Mouse (Mus musculus): ENCODE data around the gene Dhx35. TPM values are rescaled to one million over a fixed set of nuclear protein-coding genes. Genes with fewer than 3 reads are reported as not detected.
A peak's percentile ranks its signal among the peaks of the same experiment; 100 is the strongest.

Gene Dhx35
- polyA plus RNA-seq, 1 experiment: not detected

DNA sequence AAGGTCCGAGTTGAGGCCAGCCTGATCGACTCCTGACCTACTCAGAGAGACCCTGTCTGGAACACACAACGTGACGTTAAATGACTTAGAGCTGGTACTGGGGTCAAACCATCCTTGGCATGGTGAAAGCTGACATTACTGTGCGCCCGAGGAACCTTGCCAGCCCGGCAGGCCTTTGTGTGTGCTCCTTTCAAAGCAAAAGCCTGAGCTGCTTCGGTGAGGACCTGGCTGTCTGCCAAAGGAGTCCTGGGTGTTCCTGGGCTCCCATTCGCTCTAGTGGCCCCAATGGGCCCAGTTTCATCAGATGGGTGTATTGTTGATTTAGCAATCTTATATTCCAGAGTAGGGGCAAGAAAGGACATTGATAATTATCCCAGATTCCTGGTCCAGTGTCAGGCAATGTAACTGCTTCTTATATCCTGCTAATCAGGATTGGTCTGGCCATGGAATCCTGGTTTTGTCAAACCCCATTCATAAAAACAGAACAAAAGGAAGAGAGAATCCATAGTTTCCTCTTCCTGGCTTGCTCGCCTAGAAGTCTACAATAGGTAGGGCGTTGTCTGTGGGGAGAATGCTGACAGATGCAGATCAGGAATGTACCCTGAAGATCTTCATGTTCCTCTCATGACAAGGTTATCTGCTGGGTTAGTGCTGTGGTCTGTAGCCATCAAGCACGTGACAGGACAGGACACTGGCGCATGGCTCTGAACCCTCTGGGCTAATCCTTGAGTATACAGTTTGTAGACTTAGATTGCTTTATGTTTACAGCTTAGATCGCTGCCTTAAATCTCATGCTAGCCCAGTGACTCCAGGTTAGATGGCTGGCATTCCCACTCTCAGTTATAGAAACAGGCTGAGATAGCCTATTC, 7.4 kb upstream of the Dhx35 start:
- Histone ChIP-seq H3K4me3 (ENCODE audit: insufficient read depth, low read depth, low read length) (no peak overlapping the region), H3K4me1 (ENCODE audit: control insufficient read depth, insufficient read depth, low read length) (no peaks in the 10 kb centered on the region; the same call in 1 of the 2 replicates), H3K27ac (ENCODE audit: insufficient read depth, low read depth, low read length) (no peak overlapping the region)
- 75% methylated on average over 14 of the region's 14 CpGs for WGBS
- TF ChIP-seq CTCF (IDR thresholded peaks at IDR 0.05; ENCODE audit: insufficient read depth, low read depth, low read length) (no peak), POLR2A (IDR thresholded peaks at IDR 0.05; ENCODE audit: insufficient read depth, low read depth, low read length) (no peak)

DNA sequence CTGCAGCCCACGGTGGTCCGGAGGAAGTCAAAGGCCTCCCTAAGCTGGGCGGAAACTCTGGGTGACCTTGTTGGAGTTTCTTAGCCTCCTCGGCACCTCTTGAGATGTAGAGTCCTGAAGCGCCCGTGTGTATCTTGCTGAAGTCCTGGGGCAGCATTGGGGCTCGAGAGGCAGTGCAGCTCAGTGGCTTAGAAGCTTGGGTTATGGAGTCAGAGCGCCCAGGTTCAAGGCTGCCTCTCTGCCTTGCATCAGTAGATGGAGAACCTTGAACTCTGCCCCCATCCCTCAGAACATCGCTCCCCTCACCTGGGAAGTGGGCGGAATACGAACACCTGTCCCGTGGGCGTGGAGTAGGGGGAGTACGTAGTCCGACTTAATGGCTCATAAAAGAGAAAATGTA, 436 bp downstream of the Dhx35 start:
- H3K4me1 ChIP-seq (ENCODE audit: control insufficient read depth, insufficient read depth, low read length): peaks cover 18% of the 10 kb centered on the region
- 7% methylated on average over 15 of the region's 15 CpGs for WGBS
- peak overlapping the region; percentile 35; the same call in 1 of the 2 replicates for H3K27ac ChIP-seq (ENCODE audit: insufficient read depth, low read depth, low read length)
- H3K4me3 ChIP-seq (ENCODE audit: insufficient read depth, low read depth, low read length): peak overlapping the region; percentile 71
- TF ChIP-seq POLR2A (IDR thresholded peaks at IDR 0.05; ENCODE audit: insufficient read depth, low read depth, low read length) (0 out of 2 replicates have a peak, but pooled peaks have one; percentile 28), CTCF (IDR thresholded peaks at IDR 0.05; ENCODE audit: insufficient read depth, low read depth, low read length) (no peak)

- WGBS: 87% methylated on average over 2 of the region's 2 CpGs
Measured at GRCm38 (mm10) chr2:158795875-158796274, 1.3 kb downstream of the Dhx35 start.

DNA sequence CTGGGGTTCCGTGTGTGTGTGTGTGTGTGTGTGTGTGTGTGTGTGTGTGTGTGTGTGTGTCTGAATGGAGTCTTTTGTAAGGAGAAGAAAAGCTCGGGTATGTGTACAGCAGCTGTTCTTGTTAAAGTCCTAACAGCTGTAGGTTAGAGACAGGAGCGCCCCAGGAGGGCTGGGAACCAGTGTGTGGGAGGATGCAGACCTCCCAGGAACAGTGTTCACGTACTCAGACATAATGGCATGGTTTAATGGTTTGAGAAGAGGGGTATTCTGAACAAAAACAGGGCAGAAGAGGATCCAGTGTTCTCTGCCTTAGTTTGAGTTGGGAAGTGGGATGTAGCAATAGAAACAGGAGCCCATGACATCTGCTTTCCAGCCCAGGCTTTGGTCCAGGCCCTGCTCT, 4.7 kb downstream of the Dhx35 start:
- peak overlapping the region; percentile 49; the same call in 1 of the 2 replicates for H3K27ac ChIP-seq (ENCODE audit: insufficient read depth, low read depth, low read length)
- 12% methylated on average over 4 of the region's 4 CpGs for WGBS
- TF ChIP-seq POLR2A (IDR thresholded peaks at IDR 0.05; ENCODE audit: insufficient read depth, low read depth, low read length): no peak
- no peak for TF ChIP-seq CTCF (IDR thresholded peaks at IDR 0.05; ENCODE audit: insufficient read depth, low read depth, low read length)
- H3K4me3 ChIP-seq (ENCODE audit: insufficient read depth, low read depth, low read length): no peak overlapping the region
- H3K4me1 ChIP-seq (ENCODE audit: control insufficient read depth, insufficient read depth, low read length): peaks cover 19% of the 10 kb centered on the region

More at GRCm38 (mm10) chr2:158795875-158796274, 1.3 kb downstream of the Dhx35 start:
- TF ChIP-seq POLR2A (IDR thresholded peaks at IDR 0.05; ENCODE audit: insufficient read depth, low read depth, low read length): no peak
- TF ChIP-seq CTCF (IDR thresholded peaks at IDR 0.05; ENCODE audit: insufficient read depth, low read depth, low read length): no peak
- peaks cover 22% of the 10 kb centered on the region for H3K4me1 ChIP-seq (ENCODE audit: control insufficient read depth, insufficient read depth, low read length)
- no peak overlapping the region for H3K4me3 ChIP-seq (ENCODE audit: insufficient read depth, low read depth, low read length)
- no peak overlapping the region for H3K27ac ChIP-seq (ENCODE audit: insufficient read depth, low read depth, low read length)

DNA sequence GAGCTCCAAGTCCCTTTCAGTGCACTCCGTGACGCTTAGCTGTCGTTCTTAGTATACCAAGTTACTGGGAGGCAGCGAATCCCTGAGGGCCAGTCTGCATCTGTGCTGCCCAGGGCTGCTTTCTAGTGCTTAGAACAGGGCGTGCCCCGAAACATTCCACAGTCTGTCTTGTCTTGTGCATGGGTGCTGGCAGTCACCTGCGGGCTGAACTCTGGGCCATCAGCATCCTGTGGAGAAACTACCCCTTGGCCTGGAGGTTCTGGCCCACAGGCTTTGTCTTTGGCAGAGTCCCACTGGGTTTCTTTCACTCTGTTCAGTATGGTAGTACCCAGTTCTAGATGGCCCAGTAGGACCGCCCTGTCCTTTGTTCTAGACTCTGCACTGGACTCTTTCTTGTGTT, 6.2 kb downstream of the Dhx35 start:
- Histone ChIP-seq H3K4me3 (ENCODE audit: insufficient read depth, low read depth, low read length) (no peak overlapping the region), H3K4me1 (ENCODE audit: control insufficient read depth, insufficient read depth, low read length) (peaks cover 14% of the 10 kb centered on the region), H3K27ac (ENCODE audit: insufficient read depth, low read depth, low read length) (no peak overlapping the region)
- WGBS: 94% methylated on average over 8 of the region's 8 CpGs
- no peak for TF ChIP-seq POLR2A (IDR thresholded peaks at IDR 0.05; ENCODE audit: insufficient read depth, low read depth, low read length)
- no peak for TF ChIP-seq CTCF (IDR thresholded peaks at IDR 0.05; ENCODE audit: insufficient read depth, low read depth, low read length)

DNA sequence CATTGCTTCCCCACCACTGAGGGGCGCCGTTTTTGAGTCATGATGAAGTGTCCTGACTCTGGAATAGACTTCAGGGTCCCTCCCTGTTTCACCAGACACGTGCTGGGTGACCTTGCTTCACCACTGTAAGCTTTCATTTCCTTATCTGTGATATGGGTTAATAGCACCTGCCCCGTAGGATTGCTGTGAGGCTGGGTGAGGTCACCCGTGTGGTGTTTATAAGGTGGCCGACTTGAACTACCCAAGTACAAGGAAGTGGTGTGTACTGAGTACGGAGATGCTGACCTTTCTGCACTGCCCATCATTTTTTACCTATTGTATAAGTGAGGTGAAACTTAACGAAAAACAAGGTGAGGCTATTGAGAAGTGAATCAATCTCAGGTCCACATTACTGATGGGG, 9.0 kb downstream of the Dhx35 start:
- TF ChIP-seq POLR2A (IDR thresholded peaks at IDR 0.05; ENCODE audit: insufficient read depth, low read depth, low read length) (no peak), CTCF (IDR thresholded peaks at IDR 0.05; ENCODE audit: insufficient read depth, low read depth, low read length) (no peak)
- no peak overlapping the region for H3K27ac ChIP-seq (ENCODE audit: insufficient read depth, low read depth, low read length)
- 92% methylated on average over 8 of the region's 8 CpGs for WGBS
- no peak overlapping the region for H3K4me3 ChIP-seq (ENCODE audit: insufficient read depth, low read depth, low read length)
- peaks cover 14% of the 10 kb centered on the region for H3K4me1 ChIP-seq (ENCODE audit: control insufficient read depth, insufficient read depth, low read length)

DNA sequence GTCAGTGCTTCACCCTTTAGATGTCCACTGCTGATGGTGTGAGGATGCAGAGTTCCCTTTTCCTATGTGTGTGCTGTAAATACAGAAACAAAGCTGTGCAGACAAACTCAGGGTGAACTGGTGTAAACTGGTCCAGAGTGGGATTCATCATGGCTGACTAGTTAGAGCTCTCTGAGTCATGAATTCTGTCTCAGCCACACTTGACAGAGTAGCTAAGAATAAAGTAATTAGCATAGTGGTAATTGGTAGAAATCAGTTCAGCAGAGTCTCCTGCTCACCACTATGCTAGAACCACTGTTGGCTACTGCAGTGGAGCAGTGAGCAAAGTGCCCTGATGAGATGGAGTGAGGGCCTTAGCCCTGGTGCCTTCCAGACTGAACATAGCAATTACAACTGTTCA, 21.1 kb downstream of the Dhx35 start:
- peaks cover 13% of the 10 kb centered on the region for H3K4me1 ChIP-seq (ENCODE audit: control insufficient read depth, insufficient read depth, low read length)
- peak overlapping the region; percentile 67 for H3K27ac ChIP-seq (ENCODE audit: insufficient read depth, low read depth, low read length)
- TF ChIP-seq CTCF (IDR thresholded peaks at IDR 0.05; ENCODE audit: insufficient read depth, low read depth, low read length): no peak
- TF ChIP-seq POLR2A (IDR thresholded peaks at IDR 0.05; ENCODE audit: insufficient read depth, low read depth, low read length): no peak
- H3K4me3 ChIP-seq (ENCODE audit: insufficient read depth, low read depth, low read length): no peak overlapping the region

GRCm38 (mm10) chr2:158816239-158816638, 21.6 kb downstream of the Dhx35 start:
- H3K4me1 ChIP-seq (ENCODE audit: control insufficient read depth, insufficient read depth, low read length): peaks cover 13% of the 10 kb centered on the region
- peak overlapping the region; percentile 50; the same call in 1 of the 2 replicates for H3K27ac ChIP-seq (ENCODE audit: insufficient read depth, low read depth, low read length)
- 87% methylated on average over 4 of the region's 4 CpGs for WGBS
- H3K4me3 ChIP-seq (ENCODE audit: insufficient read depth, low read depth, low read length): no peak overlapping the region
- TF ChIP-seq POLR2A (IDR thresholded peaks at IDR 0.05; ENCODE audit: insufficient read depth, low read depth, low read length): no peak
- no peak for TF ChIP-seq CTCF (IDR thresholded peaks at IDR 0.05; ENCODE audit: insufficient read depth, low read depth, low read length)

DNA sequence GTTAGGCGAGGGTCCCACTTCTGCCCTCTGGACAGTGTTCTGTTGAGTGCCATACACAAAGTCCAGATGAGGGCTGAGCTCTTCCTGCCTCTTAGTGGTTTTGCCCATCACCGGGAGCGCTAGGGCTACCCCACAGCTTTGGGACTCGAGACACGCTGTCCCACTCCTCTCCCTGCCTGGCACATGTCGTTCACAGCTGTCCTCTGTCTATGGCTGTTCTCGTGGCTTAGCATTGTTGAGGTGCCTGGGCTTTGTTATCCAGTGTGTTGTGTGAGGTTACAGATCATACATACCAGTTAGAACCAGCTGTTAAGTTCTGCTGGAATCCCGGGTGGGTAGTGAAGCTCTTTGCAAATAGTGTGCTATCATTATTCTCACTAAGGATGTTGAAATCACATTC, 23.1 kb downstream of the Dhx35 start:
- Histone ChIP-seq H3K4me1 (ENCODE audit: control insufficient read depth, insufficient read depth, low read length) (peaks cover 13% of the 10 kb centered on the region), H3K27ac (ENCODE audit: insufficient read depth, low read depth, low read length) (no peak overlapping the region), H3K4me3 (ENCODE audit: insufficient read depth, low read depth, low read length) (no peak overlapping the region)
- TF ChIP-seq POLR2A (IDR thresholded peaks at IDR 0.05; ENCODE audit: insufficient read depth, low read depth, low read length) (no peak), CTCF (IDR thresholded peaks at IDR 0.05; ENCODE audit: insufficient read depth, low read depth, low read length) (no peak)
- 90% methylated on average over 8 of the region's 8 CpGs for WGBS
